ENCODE assay signal across 8 mouse cellular contexts in the genomic region with DNA sequence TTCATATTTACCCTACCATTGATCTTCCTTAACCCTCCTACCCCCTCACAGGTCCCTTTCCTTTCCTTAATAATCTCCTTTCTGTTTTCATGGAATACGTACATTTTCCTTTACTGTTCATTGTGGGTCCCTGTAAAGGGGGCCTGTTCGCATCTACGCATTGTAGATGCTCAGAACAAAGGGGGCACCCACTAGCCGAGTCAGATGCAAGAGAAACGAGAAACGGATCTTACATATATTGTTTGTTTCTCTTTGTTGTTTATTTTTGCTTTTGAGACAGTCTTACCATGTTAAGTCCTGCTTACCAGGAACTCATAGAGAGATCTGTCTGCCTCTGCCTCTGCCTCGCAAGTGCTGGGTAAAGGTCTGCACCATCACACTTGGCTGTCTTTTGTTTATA. TPM values are rescaled to one million over a fixed set of nuclear protein-coding genes. Genes with fewer than 3 reads are reported as not detected.
DNase-seq lines count a peak whose midpoint lies in the region; ATAC-seq and TF ChIP-seq lines count a peak whose summit lies in the region.

No protein-coding gene starts in this region.

- peak overlapping the region; percentile 88; the same call in 1 of the 2 replicates for H3K27ac ChIP-seq in layer of hippocampus, adult 2 months
- H3K27ac ChIP-seq in embryonic facial prominence, embryonic 13.5 days = no peak overlapping the region
- peak overlapping the region; percentile 97; the same call in 1 of the 2 replicates for H3K27ac ChIP-seq in limb, embryonic 10.5 days
- no peak overlapping the region for H3K27ac ChIP-seq in neural tube, embryonic 13.5 days (replicated peaks)

- peaks cover 13% of the 10 kb centered on the region for H3K4me1 ChIP-seq in embryonic facial prominence, embryonic 13.5 days
- H3K4me1 ChIP-seq in limb, embryonic 10.5 days = peaks cover 13% of the 10 kb centered on the region
- H3K4me1 ChIP-seq in neural tube, embryonic 13.5 days (replicated peaks) = peaks cover 23% of the 10 kb centered on the region

- peaks cover 13% of the 10 kb centered on the region; the same call in 1 of the 2 replicates for H3K36me3 ChIP-seq in embryonic facial prominence, embryonic 13.5 days
- H3K36me3 ChIP-seq in limb, embryonic 10.5 days = peaks cover 29% of the 10 kb centered on the region
- H3K36me3 ChIP-seq in neural tube, embryonic 13.5 days = peaks cover 15% of the 10 kb centered on the region

- H3K9ac ChIP-seq in embryonic facial prominence, embryonic 13.5 days = peak overlapping the region; percentile 92
- H3K9ac ChIP-seq in neural tube, embryonic 13.5 days = peak overlapping the region; percentile 94

- peak overlapping the region; percentile 83 for H3K4me3 ChIP-seq in layer of hippocampus, adult 2 months
- H3K4me3 ChIP-seq in embryonic facial prominence, embryonic 13.5 days = peak overlapping the region; percentile 95
- H3K4me3 ChIP-seq in limb, embryonic 10.5 days = peak overlapping the region; percentile 98
- H3K4me3 ChIP-seq in neural tube, embryonic 13.5 days = peak overlapping the region; percentile 94

- H3K4me2 ChIP-seq in embryonic facial prominence, embryonic 13.5 days = peak overlapping the region; percentile 89
- H3K4me2 ChIP-seq in neural tube, embryonic 13.5 days = peak overlapping the region; percentile 85

- ATAC-seq in embryonic facial prominence, embryonic 13.5 days (ENCODE audit: insufficient number of reproducible peaks, insufficient read depth, low FRiP score, low TSS enrichment, low read depth) = no peak
- no peak for ATAC-seq in neural tube, embryonic 13.5 days (ENCODE audit: low read depth)

- no peak for DNase-seq in layer of hippocampus, adult 2 months (ENCODE audit: low spot score in 2 of 2)
- no peak for DNase-seq in layer of hippocampus, adult 18-20 months (ENCODE audit: low spot score in 2 of 2)
- no peak for DNase-seq in limb, embryonic 10.5 days (ENCODE audit: low spot score)
- no peak for DNase-seq in layer of hippocampus, postnatal 14 days (ENCODE audit: low spot score in 2 of 2)
- no peak for DNase-seq in urinary bladder, postnatal 14 days (ENCODE audit: low spot score)
- DNase-seq in left cerebral cortex, adult 11 months (ENCODE audit: low spot score) = no peak

- no peaks in the 10 kb centered on the region for H3K27me3 ChIP-seq in embryonic facial prominence, embryonic 13.5 days
- H3K27me3 ChIP-seq in limb, embryonic 10.5 days (ENCODE audit: low read depth, poor library complexity, severe bottlenecking) = no peaks in the 10 kb centered on the region
- H3K27me3 ChIP-seq in neural tube, embryonic 13.5 days = no peaks in the 10 kb centered on the region

- WGBS in embryonic facial prominence, embryonic 13.5 days = 33% methylated on average over 7 of the region's 7 CpGs
- WGBS in limb, embryonic 10.5 days = 54% methylated on average over 7 of the region's 7 CpGs
- 20% methylated on average over 7 of the region's 7 CpGs for WGBS in neural tube, embryonic 13.5 days

- no peaks in the 10 kb centered on the region for H3K9me3 ChIP-seq in embryonic facial prominence, embryonic 13.5 days
- H3K9me3 ChIP-seq in limb, embryonic 10.5 days (replicated peaks) = no peaks in the 10 kb centered on the region
- no peaks in the 10 kb centered on the region for H3K9me3 ChIP-seq in neural tube, embryonic 13.5 days

- no peak for TF ChIP-seq CTCF in layer of hippocampus, adult 2 months (conservative IDR thresholded peaks at IDR 0.05)

RNA-seq across cellular contexts. Expression of a gene that starts 1.4 kb away (rescaled TPM):
- 10 to 100 TPM; 45.0 to 50.0 TPM for total RNA-seq in layer of hippocampus, adult 2 months (2021)
- total RNA-seq in layer of hippocampus, adult 18-20 months (2021) = 10 to 100 TPM; 51.3 to 55.9 TPM
- 136 TPM in 2 replicates for polyA plus RNA-seq in embryonic facial prominence, embryonic 13.5 days (2015; fragmentation: Nextera tagmentation; extraction: Ambion mirVana)
- 156 and 179 TPM in 2 replicates for polyA plus RNA-seq in limb, embryonic 10.5 days (2016; fragmentation: Nextera tagmentation; extraction: Ambion mirVana)
- polyA plus RNA-seq in neural tube, embryonic 13.5 days (2015; fragmentation: Nextera tagmentation; extraction: Ambion mirVana) = 111 and 122 TPM in 2 replicates
- total RNA-seq in layer of hippocampus, postnatal 14 days (2021) = 10 to 100 TPM; 40.3 to 46.0 TPM

Comparison
In these comparisons a context has a peak if more than half of its experiments do, and no peak if none do; other contexts are left out.
1. H3K27ac ChIP-seq: peak in layer of hippocampus, adult 2 months (single experiment) and limb, embryonic 10.5 days (single experiment); none in embryonic facial prominence, embryonic 13.5 days (single experiment) and neural tube, embryonic 13.5 days (single experiment).
2. Peak in every context shown above with its lines, with median percentiles within 50 percentile points of each other: H3K4me3 ChIP-seq.